Mouse (Mus musculus): Measurements from ENCODE around the gene Olfr160.

The Olfr160 gene

GRCm38 (mm10) chr9:37716150-37716549, at the start of gene Olfr160:
TSS of gene Olfr160 (minus strand) at chr9:37716250.
- no peak for DNase-seq (ENCODE audit: extremely low read depth, low read depth)

- DNase-seq (ENCODE audit: extremely low read depth, low read depth) = no peak
These were observed 46.5 kb upstream of the Olfr160 start for GRCm38 (mm10) chr9:37762541-37762940.

GRCm38 (mm10) chr9:37761728-37762127, 45.7 kb upstream of the Olfr160 start:
- DNase-seq (ENCODE audit: extremely low read depth, low read depth) = no peak

- no peak for DNase-seq (ENCODE audit: extremely low read depth, low read depth)
These were observed 36.0 kb upstream of the Olfr160 start for GRCm38 (mm10) chr9:37752006-37752405.

- no peak for DNase-seq (ENCODE audit: extremely low read depth, low read depth)
These were observed 35.4 kb upstream of the Olfr160 start for GRCm38 (mm10) chr9:37751467-37751866.

GRCm38 (mm10) chr9:37750319-37751075, 34.4 kb upstream of the Olfr160 start:
- DNase-seq (ENCODE audit: extremely low read depth, low read depth) = no peak

GRCm38 (mm10) chr9:37744806-37745205, 28.8 kb upstream of the Olfr160 start, which contains the start of gene Olfr874:
TSS of gene Olfr874 (plus strand) at chr9:37745106.
- DNase-seq (ENCODE audit: extremely low read depth, low read depth) = no peak

GRCm38 (mm10) chr9:37734310-37734709, 18.3 kb upstream of the Olfr160 start:
- no peak for DNase-seq (ENCODE audit: extremely low read depth, low read depth)

- no peak for DNase-seq (ENCODE audit: extremely low read depth, low read depth)
These were observed 25.9 kb downstream of the Olfr160 start for GRCm38 (mm10) chr9:37689970-37690686.

GRCm38 (mm10) chr9:37687941-37688303, 28.1 kb downstream of the Olfr160 start:
- no peak for DNase-seq (ENCODE audit: extremely low read depth, low read depth)

- DNase-seq (ENCODE audit: extremely low read depth, low read depth) = no peak
These were observed 28.6 kb downstream of the Olfr160 start for GRCm38 (mm10) chr9:37687288-37687940.

- no peak for DNase-seq (ENCODE audit: extremely low read depth, low read depth)
These were observed 34.9 kb downstream of the Olfr160 start for GRCm38 (mm10) chr9:37681123-37681522.

GRCm38 (mm10) chr9:37675287-37675686, 40.8 kb downstream of the Olfr160 start:
- no peak for DNase-seq (ENCODE audit: extremely low read depth, low read depth)

GRCm38 (mm10) chr9:37670261-37670660, 45.8 kb downstream of the Olfr160 start:
- no peak for DNase-seq (ENCODE audit: extremely low read depth, low read depth)

GRCm38 (mm10) chr9:37669678-37670077, 46.4 kb downstream of the Olfr160 start:
- no peak for DNase-seq (ENCODE audit: extremely low read depth, low read depth)

GRCm38 (mm10) chr9:37669115-37669514, 46.9 kb downstream of the Olfr160 start, which contains the start of gene Panx3:
TSS of gene Panx3 (minus strand) at chr9:37669235.
- DNase-seq (ENCODE audit: extremely low read depth, low read depth) = no peak

GRCm38 (mm10) chr9:37666045-37666444, 50.0 kb downstream of the Olfr160 start:
- no peak for DNase-seq (ENCODE audit: extremely low read depth, low read depth)

- DNase-seq (ENCODE audit: extremely low read depth, low read depth) = no peak
These were observed 51.4 kb downstream of the Olfr160 start for GRCm38 (mm10) chr9:37664604-37665003.

GRCm38 (mm10) chr9:37663210-37663609, 52.8 kb downstream of the Olfr160 start:
- no peak for DNase-seq (ENCODE audit: extremely low read depth, low read depth)

- no peak for DNase-seq (ENCODE audit: extremely low read depth, low read depth)
These were observed 56.6 kb downstream of the Olfr160 start for GRCm38 (mm10) chr9:37659413-37659812.
